Mouse (Mus musculus) left cerebral cortex, adult 8-10 months (tissue): ENCODE measurements around the gene Cdk7. TPM values are rescaled to one million over a fixed set of nuclear protein-coding genes. Genes with fewer than 3 reads are reported as not detected.

Source experiments
- total RNA-seq, 4 experiments: library from RNA; stranded (reverse); gene quantifications; 2 replicates each; pipeline ENCODE4 v1.2.4; 2022

Gene Cdk7
- total RNA-seq, 4 experiments from 2014 or later: 39.9 to 42.9 (median 41.5) TPM

Other genes starting within 250 kb of the Cdk7 start
- gene Gtf2h2, start 238.4 kb downstream of the Cdk7 start, total RNA-seq: 10 to 100 TPM; 35.2 to 43.7 (median 40.5) TPM
- 10 to 100 TPM in 1 of 4 experiments, 1 to 10 TPM in 3; 7.4 to 12.2 (median 8.2) TPM for gene Ocln, start 178.2 kb downstream of the Cdk7 start, total RNA-seq
- gene Marveld2, start 114.0 kb downstream of the Cdk7 start, total RNA-seq: 1 to 10 TPM in 3 of 4 experiments, under 1 TPM in 1; 0.57 to 1.8 (median 1.5) TPM
- 10 to 100 TPM; 71.1 to 90.0 (median 86.4) TPM for gene Ak6, start 80.0 kb downstream of the Cdk7 start, total RNA-seq
- 10 to 100 TPM; 15.1 to 16.0 (median 15.6) TPM for gene Rad17, start 79.9 kb downstream of the Cdk7 start, total RNA-seq
- gene Taf9, start 79.4 kb downstream of the Cdk7 start, total RNA-seq: 10 to 100 TPM; 27.6 to 38.4 (median 34.2) TPM
- under 1 TPM; 0.26 to 0.51 (median 0.46) TPM for gene Ccdc125, start 61.2 kb downstream of the Cdk7 start, total RNA-seq
- 10 to 100 TPM; 46.2 to 56.1 (median 54.7) TPM for gene Mrps36, start 13.7 kb upstream of the Cdk7 start, total RNA-seq
- 1 to 10 TPM in 3 of 4 experiments, under 1 TPM in 1; 0.81 to 1.5 (median 1.2) TPM for gene Cenph, start 45.0 kb upstream of the Cdk7 start, total RNA-seq
- 1 to 10 TPM in 1 of 4 experiments, under 1 TPM in 3; 0.43 to 1.3 (median 0.78) TPM for gene Ccnb1, start 55.6 kb upstream of the Cdk7 start, total RNA-seq
- 10 to 100 TPM; 38.9 to 45.2 (median 41.4) TPM for gene Slc30a5, start 102.5 kb upstream of the Cdk7 start, total RNA-seq